Mouse (Mus musculus) heart, embryonic 12.5 days (tissue): Measurements from ENCODE around the gene Acox3. TPM values are rescaled to one million over a fixed set of nuclear protein-coding genes. Genes with fewer than 3 reads are reported as not detected.

Experiments
- ATAC-seq: fragments of 200-750 bp; cut with Nextera tagmentation; 2 replicates; pipeline ENCODE4 v1.8.0; 2017; ENCODE audit warnings: moderate TSS enrichment, moderate library complexity; ENCODE audit not compliant: insufficient number of reproducible peaks, low FRiP score
- H3K27ac ChIP-seq: fragments of 300-500 bp; sonication (generic); 2 replicates; pipeline ENCODE4 v1.5.1; 2016; ENCODE audit warnings: mild to moderate bottlenecking, moderate library complexity; ENCODE audit not compliant: poor library complexity, severe bottlenecking
- H3K27me3 ChIP-seq: fragments of 300-500 bp; sonication (generic); replicated peaks from 2 replicates; pipeline ENCODE4 v1.6.1; 2016; ENCODE audit warnings: mild to moderate bottlenecking, moderate library complexity
- H3K36me3 ChIP-seq: fragments of 300-500 bp; sonication (generic); 2 replicates; pipeline ENCODE4 v1.6.1; 2016; ENCODE audit warnings: mild to moderate bottlenecking, moderate library complexity
- H3K4me1 ChIP-seq: fragments of 300-500 bp; sonication (generic); replicated peaks from 2 replicates; pipeline ENCODE4 v1.6.1; 2016; ENCODE audit warnings: mild to moderate bottlenecking
- H3K4me2 ChIP-seq: fragments of 300-500 bp; sonication (generic); 2 replicates; pipeline ENCODE4 v1.6.1; 2016; ENCODE audit warnings: mild to moderate bottlenecking, moderate library complexity
- H3K4me3 ChIP-seq: fragments of 300-500 bp; sonication (generic); 2 replicates; pipeline ENCODE4 v1.5.1; 2016; ENCODE audit warnings: mild to moderate bottlenecking
- H3K9ac ChIP-seq: fragments of 300-500 bp; sonication (generic); 2 replicates; pipeline ENCODE4 v1.6.1; 2016; ENCODE audit warnings: mild to moderate bottlenecking, moderate library complexity
- H3K9me3 ChIP-seq: fragments of 300-500 bp; sonication (generic); replicated peaks from 2 replicates; pipeline ENCODE4 v1.6.1; 2016; ENCODE audit warnings: mild to moderate bottlenecking, moderate library complexity
- WGBS: fragments of 180-500 bp; shearing (Covaris S2); methylation state at CpG from one replicate; pipeline ENCODE4 v1.1.7; 2016; 5-methylcytosine and 5-hydroxymethylcytosine counted together
- polyA plus RNA-seq: library from polyadenylated mRNA; unstranded; fragments of >200 nt; fragmentation: Nextera tagmentation; extraction: Ambion mirVana; gene quantifications from 2 replicates; pipeline ENCODE4 v1.2.1, GENCODE M21; 2016

Acox3 gene
- polyA plus RNA-seq, result 10.6 and 12.4 TPM in 2 replicates

DNA sequence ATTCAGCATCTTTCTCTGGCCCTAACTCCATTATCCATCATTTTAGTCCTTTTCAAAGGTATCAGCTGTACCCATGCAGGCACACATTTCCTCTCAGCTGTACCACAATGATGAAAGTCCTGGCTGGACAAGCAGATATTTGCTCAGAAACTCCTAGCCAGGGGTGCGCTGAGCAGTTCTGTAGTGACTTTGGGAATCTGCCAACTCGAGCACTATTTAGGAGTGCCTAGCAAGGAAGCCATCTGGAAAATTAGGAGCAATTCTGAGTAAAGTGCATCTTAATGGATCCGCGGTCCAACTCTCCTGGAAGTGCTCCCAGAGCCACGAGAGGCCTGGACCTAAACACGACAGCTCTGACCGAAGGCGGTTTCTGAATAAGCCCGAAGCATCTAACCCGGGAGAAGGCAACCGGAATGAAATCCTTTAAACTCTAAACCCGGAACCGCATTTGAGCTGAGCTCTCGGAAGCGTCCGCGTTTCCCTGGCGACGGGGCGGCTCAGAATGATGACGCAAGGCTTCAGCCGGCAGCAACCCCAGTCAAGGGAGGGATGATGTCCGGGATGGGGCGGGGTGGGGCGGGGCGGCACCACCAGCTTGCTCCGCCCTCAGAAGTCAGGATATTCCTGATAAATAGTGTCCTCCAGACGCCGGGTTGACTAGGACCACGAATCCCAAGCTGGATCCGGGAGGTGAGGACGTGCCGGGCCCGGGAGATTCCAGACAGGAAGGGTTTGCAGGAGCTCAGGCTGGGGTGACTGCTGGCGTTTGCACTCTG is at the start of gene Acox3:
Acox3 (plus strand) TSS at position 596 of the 776 bp plus-strand sequence.
- Histone ChIP-seq H3K4me3 (peak within 1 kb of the TSS; percentile 67), H3K27me3 (peaks cover 5% of the 10 kb centered on the region; the same call in 1 of the 2 replicates), H3K27ac (peak within 1 kb of the TSS; percentile 55), H3K4me1 (peaks cover 12% of the 10 kb centered on the region), H3K36me3 (0 out of 2 replicates have a peak, but pooled peaks cover under 1% of the 10 kb centered on the region), H3K9ac (peak within 1 kb of the TSS; percentile 67), H3K4me2 (peak within 1 kb of the TSS; percentile 78), H3K9me3 (no peaks in the 10 kb centered on the region)
- ATAC-seq, result peak; percentile 92
- WGBS, result 2% methylated on average over 35 of the region's 35 CpGs

DNA sequence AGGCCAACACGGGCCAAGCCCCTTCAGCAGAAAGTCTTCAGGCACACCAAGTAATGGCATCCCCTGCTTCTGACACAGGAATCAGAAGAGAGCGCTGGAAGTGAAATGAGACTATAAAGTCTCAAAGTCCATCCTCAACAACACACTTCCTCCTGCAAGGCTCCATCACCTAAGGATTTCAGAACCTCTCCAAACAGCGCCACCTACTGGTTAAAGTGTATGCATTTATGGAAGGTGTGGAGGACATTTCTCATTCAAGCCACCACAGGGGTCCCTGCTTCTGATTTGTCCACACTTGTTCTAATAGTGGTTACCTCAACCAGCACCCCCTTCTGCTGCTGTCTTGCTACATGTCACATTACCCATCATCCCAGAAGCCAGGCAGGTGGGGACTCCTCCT is 46.6 kb upstream of the Acox3 start:
- Histone ChIP-seq H3K4me1 (no peaks in the 10 kb centered on the region), H3K27ac (no peak overlapping the region), H3K9ac (no peak overlapping the region), H3K27me3 (peaks cover 23% of the 10 kb centered on the region), H3K9me3 (no peaks in the 10 kb centered on the region), H3K36me3 (no peaks in the 10 kb centered on the region), H3K4me2 (no peak overlapping the region), H3K4me3 (no peak overlapping the region)
- no peak for ATAC-seq
- 60% methylated on average over 3 of the region's 3 CpGs for WGBS

DNA sequence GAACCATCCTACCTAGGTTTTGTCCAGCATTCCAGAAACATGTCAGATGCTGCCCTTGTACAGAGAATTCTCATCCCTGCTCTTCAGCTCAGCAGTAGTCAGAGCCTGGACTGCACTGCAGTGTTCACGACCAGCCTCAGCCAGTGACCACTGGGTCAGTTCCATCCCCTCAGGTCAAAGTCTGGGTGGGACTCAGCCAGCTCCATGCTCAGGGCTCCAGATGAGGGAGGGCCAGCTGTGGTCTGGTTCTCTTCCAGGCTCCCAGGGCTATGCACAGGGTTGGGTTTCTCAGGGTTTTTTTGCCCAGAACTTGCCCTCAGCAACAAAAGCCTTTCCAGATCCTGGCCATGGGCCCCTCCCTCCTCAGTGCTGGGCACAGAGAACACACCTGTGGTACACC is 45.4 kb upstream of the Acox3 start:
- H3K27me3 ChIP-seq, result peaks cover 24% of the 10 kb centered on the region
- 61% methylated on average over 1 of the region's 1 CpGs for WGBS
- no peaks in the 10 kb centered on the region for H3K36me3 ChIP-seq
- H3K4me3 ChIP-seq, result no peak overlapping the region
- no peak overlapping the region for H3K27ac ChIP-seq
- H3K4me1 ChIP-seq, result no peaks in the 10 kb centered on the region
- H3K9me3 ChIP-seq, result no peaks in the 10 kb centered on the region
- no peak overlapping the region for H3K4me2 ChIP-seq
- no peak overlapping the region for H3K9ac ChIP-seq
- no peak; the same call in 1 of the 2 replicates for ATAC-seq

DNA sequence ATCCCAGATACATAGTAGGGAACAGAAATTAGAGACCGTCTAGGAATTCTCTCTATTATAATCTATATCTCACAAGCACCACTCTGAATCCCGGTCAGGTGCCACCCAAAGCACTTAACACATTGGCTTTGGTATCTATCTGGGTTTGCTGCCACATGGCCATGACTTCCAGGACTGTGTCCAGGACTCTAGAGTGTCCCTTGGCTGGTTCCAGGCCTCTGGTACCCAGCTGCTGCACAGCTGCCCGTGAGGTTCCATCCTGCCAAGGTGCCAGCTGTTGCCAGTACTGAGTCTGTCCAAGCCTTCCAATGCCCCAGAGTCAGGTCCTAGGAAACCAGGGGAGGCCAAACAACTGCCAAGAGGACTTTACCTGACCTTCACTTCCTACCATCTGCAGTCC is 44.8 kb upstream of the Acox3 start:
- no peaks in the 10 kb centered on the region for H3K4me1 ChIP-seq
- no peaks in the 10 kb centered on the region for H3K36me3 ChIP-seq
- ATAC-seq, result no peak
- peaks cover 22% of the 10 kb centered on the region for H3K27me3 ChIP-seq
- H3K27ac ChIP-seq, result no peak overlapping the region
- 70% methylated on average over 3 of the region's 3 CpGs for WGBS
- no peak overlapping the region for H3K4me3 ChIP-seq
- no peaks in the 10 kb centered on the region for H3K9me3 ChIP-seq
- no peak overlapping the region for H3K4me2 ChIP-seq
- no peak overlapping the region for H3K9ac ChIP-seq

- Histone ChIP-seq H3K9ac (no peak overlapping the region), H3K9me3 (no peaks in the 10 kb centered on the region), H3K4me3 (no peak overlapping the region), H3K4me1 (no peaks in the 10 kb centered on the region), H3K4me2 (no peak overlapping the region), H3K27me3 (peaks cover 22% of the 10 kb centered on the region), H3K27ac (no peak overlapping the region), H3K36me3 (no peaks in the 10 kb centered on the region)
- ATAC-seq, result no peak
- 50% methylated on average over 4 of the region's 4 CpGs for WGBS
Observed at GRCm38 (mm10) chr5:35539576-35539975, 43.3 kb upstream of the Acox3 start.

DNA sequence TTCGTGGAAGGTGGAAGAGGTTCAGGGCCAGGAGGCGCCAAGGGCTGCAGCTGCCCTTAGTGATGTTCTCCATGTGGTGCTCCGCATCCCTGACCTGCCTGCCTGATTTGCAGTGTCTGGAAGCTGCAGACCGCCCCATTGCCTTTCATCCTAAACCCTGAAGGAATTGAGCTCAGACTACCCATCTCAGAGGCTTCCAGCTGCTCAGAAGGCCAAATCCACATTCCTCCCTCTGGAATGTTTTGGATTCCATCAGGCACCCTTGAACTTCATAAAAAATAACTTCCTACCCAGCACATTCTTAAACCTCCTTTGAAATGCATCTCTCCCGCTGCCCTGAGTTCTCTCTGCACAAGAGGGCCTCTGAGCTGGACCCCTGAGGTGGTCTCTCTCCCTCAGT is 42.3 kb upstream of the Acox3 start:
- no peaks in the 10 kb centered on the region for H3K36me3 ChIP-seq
- WGBS, result 53% methylated on average over 5 of the region's 5 CpGs
- H3K27me3 ChIP-seq, result peaks cover 22% of the 10 kb centered on the region
- H3K4me3 ChIP-seq, result no peak overlapping the region
- H3K4me1 ChIP-seq, result no peaks in the 10 kb centered on the region
- ATAC-seq, result no peak
- no peak overlapping the region for H3K27ac ChIP-seq
- H3K9me3 ChIP-seq, result no peaks in the 10 kb centered on the region
- no peak overlapping the region for H3K9ac ChIP-seq
- no peak overlapping the region for H3K4me2 ChIP-seq

DNA sequence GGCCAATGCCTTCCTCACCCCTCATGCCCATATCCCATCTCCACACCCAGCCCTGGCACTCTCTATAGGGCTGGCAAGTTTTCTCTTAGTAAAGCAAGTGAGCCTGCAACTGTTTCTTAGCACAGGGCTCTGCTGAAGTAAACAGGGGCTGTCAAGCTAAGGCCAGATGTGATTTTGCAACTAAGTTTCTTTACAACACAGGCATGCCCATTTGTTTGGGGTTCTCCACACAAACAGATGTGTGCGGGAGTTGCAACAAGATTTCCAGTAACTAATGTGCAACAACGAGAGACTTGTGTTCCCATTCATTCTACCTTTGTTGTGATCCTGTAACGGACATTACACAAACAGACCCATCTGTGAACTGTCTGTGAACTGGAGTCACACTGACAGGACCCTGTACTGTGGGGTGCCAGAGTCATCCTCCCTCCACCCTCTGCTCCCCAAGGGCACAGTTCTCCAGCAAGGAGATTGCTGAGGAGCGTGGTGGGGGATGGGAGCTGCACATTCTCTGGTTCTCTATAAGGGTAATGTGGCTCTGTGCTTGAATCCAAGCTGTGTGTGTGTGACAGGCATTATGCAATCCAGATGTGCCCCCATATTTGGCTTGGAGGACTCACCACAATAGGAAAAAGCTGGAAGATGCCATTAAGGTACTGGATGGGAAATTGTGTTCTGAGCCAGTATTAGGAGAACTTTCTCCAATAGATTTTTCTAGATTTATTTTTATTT is 41.6 kb upstream of the Acox3 start:
- Histone ChIP-seq H3K27me3 (peaks cover 22% of the 10 kb centered on the region), H3K4me1 (no peaks in the 10 kb centered on the region), H3K4me2 (no peak overlapping the region), H3K9ac (no peak overlapping the region), H3K4me3 (no peak overlapping the region), H3K36me3 (no peaks in the 10 kb centered on the region), H3K9me3 (no peaks in the 10 kb centered on the region), H3K27ac (no peak overlapping the region)
- ATAC-seq, result no peak
- WGBS, result 70% methylated on average over 4 of the region's 4 CpGs

GRCm38 (mm10) chr5:35546127-35546526 is 36.7 kb upstream of the Acox3 start:
- Histone ChIP-seq H3K9me3 (no peaks in the 10 kb centered on the region), H3K4me3 (no peak overlapping the region), H3K27me3 (peaks cover 3% of the 10 kb centered on the region; the same call in 1 of the 2 replicates), H3K9ac (no peak overlapping the region), H3K4me1 (no peaks in the 10 kb centered on the region), H3K27ac (no peak overlapping the region), H3K4me2 (no peak overlapping the region), H3K36me3 (no peaks in the 10 kb centered on the region)
- no peak for ATAC-seq

DNA sequence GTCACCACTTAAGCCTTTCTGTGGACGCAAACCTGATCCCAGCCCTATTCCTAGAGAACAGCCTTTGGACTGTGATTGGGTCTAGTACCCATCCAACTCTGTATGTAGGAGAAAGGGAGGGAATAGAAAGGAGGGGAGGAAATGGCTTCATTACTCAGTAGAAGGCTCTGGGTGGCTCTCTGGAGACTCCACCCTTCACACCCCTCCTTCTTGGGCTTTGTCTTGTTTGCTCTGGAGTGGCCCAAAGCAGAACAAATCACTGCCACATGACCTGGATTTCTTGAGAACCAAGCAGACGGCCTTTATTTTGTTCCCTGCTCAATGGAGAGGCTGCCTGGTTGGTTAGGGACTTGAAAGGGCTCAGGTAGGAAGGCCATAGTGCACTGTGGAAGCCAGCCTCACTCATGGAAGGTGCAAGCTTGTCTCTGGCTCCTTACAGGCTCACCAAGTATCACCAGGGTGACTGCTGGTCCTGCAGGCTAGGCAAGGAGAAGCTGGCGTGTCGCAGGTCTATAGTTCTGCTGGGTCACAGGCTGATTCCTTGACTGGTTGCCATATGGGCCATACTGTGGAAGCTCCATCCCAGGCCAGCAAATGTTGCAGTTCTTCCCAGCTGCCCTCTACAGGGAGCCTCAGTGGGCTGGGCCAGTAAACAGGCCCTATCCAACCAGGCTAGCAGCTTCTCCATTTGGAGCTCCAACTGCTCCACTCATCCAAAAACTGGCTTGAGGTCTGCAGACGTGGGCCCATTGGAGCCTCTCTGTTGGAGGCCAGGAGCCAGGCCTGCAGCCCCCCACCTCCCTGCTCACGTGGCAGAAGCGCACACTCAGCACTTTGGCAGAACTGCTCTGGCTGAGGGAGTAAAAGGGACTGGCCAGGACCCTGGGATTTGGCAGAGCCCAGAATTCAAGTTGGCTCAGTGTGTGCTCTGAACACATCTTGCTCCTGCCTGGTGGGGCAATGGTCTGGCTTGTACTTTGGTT is 30.7 kb upstream of the Acox3 start:
- Histone ChIP-seq H3K9ac (no peak overlapping the region), H3K9me3 (no peaks in the 10 kb centered on the region), H3K36me3 (peaks cover 35% of the 10 kb centered on the region), H3K4me1 (no peaks in the 10 kb centered on the region), H3K4me3 (no peak overlapping the region), H3K27me3 (no peaks in the 10 kb centered on the region), H3K4me2 (no peak overlapping the region), H3K27ac (no peak overlapping the region)
- WGBS, result 40% methylated on average over 7 of the region's 7 CpGs
- ATAC-seq, result 0 out of 2 replicates have a peak, but pooled peaks have one; percentile 22

- Histone ChIP-seq H3K4me1 (peaks cover 7% of the 10 kb centered on the region), H3K27me3 (no peaks in the 10 kb centered on the region), H3K9me3 (no peaks in the 10 kb centered on the region), H3K27ac (no peak overlapping the region), H3K36me3 (peaks cover 42% of the 10 kb centered on the region), H3K4me3 (no peak overlapping the region), H3K4me2 (no peak overlapping the region), H3K9ac (no peak overlapping the region)
- WGBS, result 73% methylated on average over 4 of the region's 4 CpGs
- no peak for ATAC-seq
Observed at GRCm38 (mm10) chr5:35552838-35553539, 29.9 kb upstream of the Acox3 start.
